Mouse (Mus musculus) heart, postnatal 0 days (tissue): ENCODE measurements around the gene Cfap44. TPM values are rescaled to one million over a fixed set of nuclear protein-coding genes. Genes with fewer than 3 reads are reported as not detected.
"Not testable (repeated sequence)": the region's sequence is repeated elsewhere in the genome, so short reads cannot be mapped to it uniquely, and the experiment has no call there.

Experiments
- ATAC-seq: fragments of 200-750 bp; cut with Nextera tagmentation; 2 replicates; pipeline ENCODE4 v1.8.0; 2017; ENCODE audit warnings: low read depth, moderate number of reproducible peaks, moderate library complexity; ENCODE audit not compliant: insufficient read depth
- DNase-seq: peaks from one replicate; pipeline ENCODE4 v3.0.0-alpha.2; 2016; ENCODE audit warnings: low spot score
- H3K27ac ChIP-seq: fragments of 300-500 bp; sonication (generic); 2 replicates; pipeline ENCODE4 v1.5.1; 2014; ENCODE audit warnings: low read depth, mild to moderate bottlenecking
- H3K27me3 ChIP-seq: fragments of 300-500 bp; sonication (generic); 2 replicates; pipeline ENCODE4 v1.6.1; 2014; ENCODE audit warnings: low read length, mixed read lengths; ENCODE audit not compliant: control insufficient read depth, insufficient read depth
- H3K36me3 ChIP-seq: fragments of 300-500 bp; sonication (generic); replicated peaks from 2 replicates; pipeline ENCODE4 v1.6.1; 2014; ENCODE audit warnings: low read length, mixed read lengths; ENCODE audit not compliant: control insufficient read depth, insufficient read depth
- H3K4me1 ChIP-seq: fragments of 300-500 bp; sonication (generic); 2 replicates; pipeline ENCODE4 v1.6.1; 2014; ENCODE audit warnings: antibody characterized with exemption; ENCODE audit not compliant: control insufficient read depth, insufficient read depth
- H3K4me2 ChIP-seq: fragments of 300-500 bp; sonication (generic); 2 replicates; pipeline ENCODE4 v1.6.1; 2014; ENCODE audit warnings: low read depth, mild to moderate bottlenecking, low read length, moderate library complexity
- H3K4me3 ChIP-seq: fragments of 300-500 bp; sonication (generic); 2 replicates; pipeline ENCODE4 v1.5.1; 2014; ENCODE audit warnings: low read depth, low read length
- H3K9ac ChIP-seq: fragments of 300-500 bp; sonication (generic); replicated peaks from 2 replicates; pipeline ENCODE4 v1.6.1; 2014; ENCODE audit warnings: low read depth, low read length, mixed read lengths
- H3K9me3 ChIP-seq: fragments of 300-500 bp; sonication (generic); replicated peaks from 2 replicates; pipeline ENCODE4 v1.6.1; 2016; ENCODE audit warnings: low read length; ENCODE audit not compliant: control insufficient read depth
- CTCF ChIP-seq: IDR thresholded peaks from 2 replicates; pipeline ENCODE4 v1.5.1; 2016; ENCODE audit warnings: antibody characterized with exemption, control low read depth, low read depth
- EP300 ChIP-seq: IDR thresholded peaks from 2 replicates; pipeline ENCODE4 v1.6.1; 2016; ENCODE audit warnings: antibody characterized with exemption, low read depth
- WGBS: fragments of 180-500 bp; shearing (Covaris S2); extraction: QIAGEN DNeasy Blood & Tissue Kit; methylation state at CpG from one replicate; pipeline ENCODE4 v1.1.7; 2014; 5-methylcytosine and 5-hydroxymethylcytosine counted together
- polyA plus RNA-seq: library from polyadenylated mRNA; unstranded; fragments of >200 nt; fragmentation: Nextera tagmentation; extraction: Ambion mirVana; gene quantifications from 2 replicates; pipeline ENCODE4 v1.2.1, GENCODE M21; 2015
- total RNA-seq: library from RNA; depleted of rRNA; stranded (reverse); fragments of >200 nt; gene quantifications from 2 replicates; pipeline ENCODE4 v1.2.3, GENCODE M21; 2014; ENCODE audit warnings: low replicate concordance

The Cfap44 gene
- total and polyA plus RNA-seq, 2 experiments from 2014 or later: not detected

GRCm38 (mm10) chr16:44434931-44435330 is 40.3 kb downstream of the Cfap44 start:
- Histone ChIP-seq H3K27me3 (no peaks in the 10 kb centered on the region), H3K9ac (no peak overlapping the region), H3K4me3 (no peak overlapping the region), H3K27ac (no peak overlapping the region), H3K9me3 (no peaks in the 10 kb centered on the region), H3K4me1 (no peaks in the 10 kb centered on the region), H3K36me3 (no peaks in the 10 kb centered on the region), H3K4me2 (no peak overlapping the region)
- ATAC-seq (no peak), DNase-seq (no peak)
- 64% methylated on average over 7 of the region's 7 CpGs for WGBS
- TF ChIP-seq CTCF: no peak
- no peak for TF ChIP-seq EP300

GRCm38 (mm10) chr16:44435481-44435880 is 40.9 kb downstream of the Cfap44 start:
- no peak for ATAC-seq
- no peak overlapping the region for H3K9ac ChIP-seq
- TF ChIP-seq CTCF (peak; percentile 39), EP300 (no peak)
- no peak overlapping the region for H3K27ac ChIP-seq
- H3K4me3 ChIP-seq: no peak overlapping the region
- no peaks in the 10 kb centered on the region for H3K9me3 ChIP-seq
- WGBS: 54% methylated on average over 4 of the region's 4 CpGs
- H3K4me1 ChIP-seq: no peaks in the 10 kb centered on the region
- no peak for DNase-seq
- H3K4me2 ChIP-seq: no peak overlapping the region
- H3K36me3 ChIP-seq: no peaks in the 10 kb centered on the region
- H3K27me3 ChIP-seq: no peaks in the 10 kb centered on the region

- H3K27me3 ChIP-seq, H3K27ac ChIP-seq: not testable (repeated sequence)
- WGBS: 92% methylated on average over 15 of the region's 15 CpGs
Observed at GRCm38 (mm10) chr16:44441913-44442312, 47.3 kb downstream of the Cfap44 start.

GRCm38 (mm10) chr16:44457858-44458257 is 63.3 kb downstream of the Cfap44 start:
- TF ChIP-seq EP300 (no peak), CTCF (no peak)
- 85% methylated on average over 2 of the region's 2 CpGs for WGBS

More at GRCm38 (mm10) chr16:44441913-44442312, 47.3 kb downstream of the Cfap44 start:
- not testable (repeated sequence) for DNase-seq, H3K9me3 ChIP-seq, H3K4me1 ChIP-seq, H3K4me3 ChIP-seq, H3K36me3 ChIP-seq, H3K4me2 ChIP-seq, H3K9ac ChIP-seq, ATAC-seq

GRCm38 (mm10) chr16:44458826-44459225 is 64.2 kb downstream of the Cfap44 start:
- no peak for ATAC-seq
- Histone ChIP-seq H3K4me3 (no peak overlapping the region), H3K9me3 (no peaks in the 10 kb centered on the region), H3K4me2 (no peak overlapping the region), H3K27me3 (no peaks in the 10 kb centered on the region), H3K27ac (no peak overlapping the region), H3K9ac (no peak overlapping the region), H3K36me3 (no peaks in the 10 kb centered on the region), H3K4me1 (no peaks in the 10 kb centered on the region)
- WGBS: 86% methylated on average over 2 of the region's 2 CpGs
- TF ChIP-seq CTCF: no peak
- TF ChIP-seq EP300: no peak
- DNase-seq: no peak

More at GRCm38 (mm10) chr16:44457858-44458257, 63.3 kb downstream of the Cfap44 start:
- DNase-seq (no peak), ATAC-seq (no peak)
- no peak overlapping the region for H3K4me3 ChIP-seq
- H3K27me3 ChIP-seq: no peaks in the 10 kb centered on the region
- no peak overlapping the region for H3K4me2 ChIP-seq
- H3K27ac ChIP-seq: no peak overlapping the region
- no peaks in the 10 kb centered on the region for H3K9me3 ChIP-seq
- no peak overlapping the region for H3K9ac ChIP-seq
- H3K36me3 ChIP-seq: no peaks in the 10 kb centered on the region
- H3K4me1 ChIP-seq: no peaks in the 10 kb centered on the region

GRCm38 (mm10) chr16:44460922-44461321 is 66.3 kb downstream of the Cfap44 start:
- DNase-seq (no peak), ATAC-seq (no peak)
- WGBS: 62% methylated on average over 5 of the region's 5 CpGs
- TF ChIP-seq CTCF (no peak), EP300 (no peak)
- Histone ChIP-seq H3K4me3 (no peak overlapping the region), H3K4me1 (no peaks in the 10 kb centered on the region), H3K9me3 (no peaks in the 10 kb centered on the region), H3K9ac (no peak overlapping the region), H3K4me2 (no peak overlapping the region), H3K36me3 (no peaks in the 10 kb centered on the region), H3K27ac (no peak overlapping the region), H3K27me3 (no peaks in the 10 kb centered on the region)
